Mouse (Mus musculus): ENCODE results near the gene Zfp276. TPM values are rescaled to one million over a fixed set of nuclear protein-coding genes. Genes with fewer than 3 reads are reported as not detected.

Gene Zfp276
- polyA plus RNA-seq, 1 experiment, result 21.3 TPM

DNA sequence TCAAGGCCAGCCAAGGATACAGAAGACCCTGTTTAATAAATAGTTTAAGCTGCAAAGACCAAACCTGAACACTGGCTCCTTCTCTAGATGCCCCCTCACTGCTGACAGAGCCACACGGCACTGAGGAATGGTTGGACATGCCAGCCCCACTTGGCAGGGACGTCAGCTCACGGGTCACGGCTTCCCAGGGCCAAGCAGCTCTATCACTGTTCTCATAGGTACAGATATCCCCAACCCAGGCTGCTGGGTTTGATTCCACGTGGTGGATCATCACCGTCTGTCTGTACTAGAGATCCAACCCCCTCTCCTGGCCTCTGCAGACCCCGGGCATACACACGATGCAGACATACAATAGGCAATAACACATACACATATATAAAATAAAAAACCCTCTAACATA lies 36.7 kb downstream of the Zfp276 start:
- no peak for DNase-seq (ENCODE audit: low spot score)

DNA sequence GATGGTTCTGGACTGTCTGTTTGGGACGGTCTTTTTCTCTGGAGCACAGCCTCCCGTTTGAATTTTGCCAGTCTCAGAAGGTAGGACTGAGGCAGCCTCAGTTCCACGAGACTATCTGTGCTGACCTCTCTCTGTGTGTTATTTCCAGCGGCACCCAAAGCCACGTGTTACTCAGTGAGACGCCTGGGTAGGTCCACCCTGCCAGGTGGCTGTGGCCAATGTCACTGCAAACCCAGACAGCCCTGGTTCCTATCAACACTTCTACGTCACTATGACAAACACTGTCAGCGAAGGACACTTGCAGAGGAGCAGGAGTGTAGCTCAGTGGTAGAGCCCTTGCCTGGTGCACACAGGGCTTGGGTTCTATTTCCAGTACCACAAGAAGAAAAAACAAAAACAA lies 37.7 kb downstream of the Zfp276 start:
- DNase-seq (ENCODE audit: low spot score), result no peak

DNA sequence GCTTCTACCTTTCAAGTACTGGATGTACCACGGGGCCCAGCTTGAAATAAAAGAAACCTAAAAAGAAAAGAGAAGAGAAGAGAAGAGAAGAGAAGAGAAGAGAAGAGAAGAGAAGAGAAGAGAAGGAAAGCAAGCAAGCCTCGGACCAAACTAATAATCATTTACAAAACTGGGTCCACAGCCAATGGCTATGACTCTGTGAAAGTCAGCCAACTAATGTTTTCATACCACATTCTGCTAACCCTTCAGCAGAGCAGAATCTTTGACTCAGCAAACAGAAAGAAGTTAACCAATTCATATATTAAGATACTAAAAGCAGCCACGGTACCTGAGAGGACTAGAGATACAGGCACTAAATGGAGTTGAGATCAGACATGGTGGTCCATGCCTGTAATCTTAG lies 38.3 kb downstream of the Zfp276 start:
- no peak for DNase-seq (ENCODE audit: low spot score)

DNA sequence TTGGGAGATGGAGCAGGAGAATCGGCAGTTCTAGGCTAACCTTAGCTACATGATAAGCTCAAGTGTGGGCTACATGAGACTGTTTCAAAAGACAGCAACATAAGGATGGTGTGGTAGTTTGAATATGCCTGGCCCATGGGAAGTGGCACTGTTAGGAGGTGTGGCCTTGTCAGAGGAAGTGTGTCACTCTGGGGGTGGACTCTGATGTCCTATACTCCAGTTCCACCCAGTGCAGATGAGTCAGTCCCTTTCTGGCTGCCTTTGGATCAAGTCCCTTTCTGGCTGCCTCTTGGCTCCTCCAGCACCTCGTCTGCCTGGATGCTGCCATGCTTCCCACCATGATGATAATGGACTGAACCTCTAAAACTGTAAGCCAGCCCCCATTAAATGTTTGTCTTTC lies 38.8 kb downstream of the Zfp276 start:
- DNase-seq (ENCODE audit: low spot score), result no peak

DNA sequence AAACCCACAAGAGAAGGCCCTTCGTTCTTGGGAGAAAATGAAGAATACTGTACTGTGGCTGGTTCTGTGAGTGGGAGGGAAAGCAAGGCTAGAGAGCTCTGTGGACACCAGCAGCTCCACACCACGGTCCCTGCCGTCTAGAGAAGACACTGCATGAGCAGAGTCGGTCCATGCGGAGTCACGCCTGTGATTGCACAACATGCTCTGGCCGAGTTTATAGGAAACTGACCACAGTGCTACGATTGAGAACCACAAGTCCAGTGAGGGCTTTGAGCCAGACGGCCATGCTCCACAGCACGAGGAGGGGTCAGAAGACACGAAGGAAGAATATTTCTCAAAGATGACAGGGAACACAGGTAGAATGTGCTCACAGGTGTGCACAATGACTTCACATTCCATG lies 44.3 kb downstream of the Zfp276 start:
- DNase-seq (ENCODE audit: low spot score), result no peak

DNA sequence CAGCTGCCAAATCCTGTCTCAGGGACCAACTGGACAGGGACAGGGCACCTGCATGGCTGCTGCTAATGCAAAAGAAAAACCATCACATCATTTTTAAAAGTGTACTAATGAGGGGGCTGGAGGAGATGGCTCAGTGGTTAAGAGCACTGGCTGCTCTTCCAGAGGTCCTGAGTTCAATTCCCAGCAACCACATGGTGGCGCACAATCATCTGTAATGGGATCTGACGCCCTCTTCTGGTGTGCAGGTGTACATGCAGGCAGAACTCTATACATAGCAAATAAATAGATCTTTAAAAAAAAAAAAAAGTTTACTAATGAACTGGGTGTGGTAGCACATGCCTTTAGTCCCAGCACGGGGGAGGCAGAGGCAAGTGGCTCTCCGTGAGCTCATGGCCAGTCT lies 54.7 kb downstream of the Zfp276 start:
- DNase-seq (ENCODE audit: low spot score), result no peak

DNA sequence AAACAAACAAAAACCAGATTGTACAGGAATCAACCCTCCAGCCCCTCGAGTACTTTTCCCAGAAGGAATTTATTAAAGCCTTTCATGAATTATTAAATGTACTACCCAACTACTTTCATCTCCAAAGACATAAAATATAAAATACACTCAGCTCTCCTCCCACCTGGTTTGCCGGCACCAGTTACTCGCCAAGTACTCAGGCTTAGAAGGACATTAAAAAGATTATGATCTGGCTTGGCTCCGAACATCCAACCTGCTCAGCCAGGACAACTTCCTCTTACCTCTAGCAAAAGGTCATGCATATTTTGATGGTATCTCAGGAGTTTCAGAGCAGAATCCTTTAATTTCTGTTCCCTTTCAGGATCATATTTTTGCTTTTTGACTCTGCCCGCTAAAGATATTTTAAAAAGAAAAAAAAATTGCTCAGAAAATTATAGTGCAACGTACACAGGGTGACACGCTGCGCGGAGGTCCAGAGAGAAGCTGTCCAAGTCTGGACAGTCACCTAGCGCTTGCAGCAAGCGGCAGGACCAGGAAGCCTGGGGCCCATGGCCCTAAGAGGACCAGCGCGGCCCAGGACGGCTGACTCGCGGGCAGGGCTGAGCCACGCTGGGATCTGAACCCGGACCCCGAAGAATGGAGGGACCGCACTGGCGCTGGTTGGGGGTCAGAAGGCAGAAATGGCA lies 63.9 kb downstream of the Zfp276 start:
- DNase-seq (ENCODE audit: low spot score), result no peak

DNA sequence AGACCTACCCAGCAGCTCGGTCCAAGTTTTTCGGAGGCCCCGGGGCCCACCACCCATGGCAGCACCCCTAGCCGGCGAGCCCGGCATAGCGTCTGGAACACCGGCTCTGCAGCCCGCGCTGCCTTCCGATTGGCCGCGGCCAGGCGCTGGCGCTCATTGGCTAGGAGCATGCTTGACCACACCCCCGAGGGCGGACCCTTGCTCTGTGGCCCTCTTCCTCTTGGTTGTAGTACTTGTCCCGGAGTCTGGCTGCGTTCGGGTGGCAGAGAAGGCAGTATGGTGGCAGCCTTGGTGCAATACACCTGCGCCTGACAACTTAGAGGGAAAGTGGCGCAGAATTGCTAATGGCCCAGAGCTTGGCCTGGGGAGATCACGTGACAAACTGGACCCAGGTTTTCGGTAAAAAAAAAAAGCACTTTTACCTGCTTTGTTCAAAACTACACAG lies 64.5 kb downstream of the Zfp276 start, which contains the start of gene Fanca:
Gene Fanca (minus strand): TSS at position 110 of the 445 bp plus-strand sequence.
- peak; percentile 78 for DNase-seq (ENCODE audit: low spot score)

Other genes with a start within 250 kb of the Zfp276 start
- 37.9 and 57.1 TPM in 2 replicates for gene Ankrd11, start 211.9 kb upstream of the Zfp276 start, polyA plus RNA-seq (2012; rRNA removed)
- 56.0 and 63.5 TPM in 2 replicates for gene Spg7, start 191.3 kb upstream of the Zfp276 start, polyA plus RNA-seq (2012; rRNA removed)
- 2,261 and 2,538 TPM in 2 replicates for gene Rpl13, start 151.8 kb upstream of the Zfp276 start, polyA plus RNA-seq (2012; rRNA removed)
- gene Cpne7, start 136.8 kb upstream of the Zfp276 start, polyA plus RNA-seq (2012; rRNA removed), result 4.7 and 4.9 TPM in 2 replicates
- 8.9 and 10.6 TPM in 2 replicates for gene Sult5a1, start 95.9 kb upstream of the Zfp276 start, polyA plus RNA-seq (2012; rRNA removed)
- gene Dpep1, start 68.0 kb upstream of the Zfp276 start, polyA plus RNA-seq (2012; rRNA removed), result 56.5 and 73.2 TPM in 2 replicates
- gene Chmp1a, start 41.4 kb upstream of the Zfp276 start, polyA plus RNA-seq (2012; rRNA removed), result 109 and 119 TPM in 2 replicates
- gene Spata33, start 41.4 kb upstream of the Zfp276 start, polyA plus RNA-seq (2012; rRNA removed), result 2.8 and 4.2 TPM in 2 replicates
- gene Cdk10, start 29.4 kb upstream of the Zfp276 start, polyA plus RNA-seq (2012; rRNA removed), result 70.3 and 77.0 TPM in 2 replicates
- 4.3 and 4.8 TPM in 2 replicates for gene Spata2l, start 18.0 kb upstream of the Zfp276 start, polyA plus RNA-seq (2012; rRNA removed)
- gene Vps9d1, start 153 bp downstream of the Zfp276 start, polyA plus RNA-seq (2012; rRNA removed), result 30.2 and 36.2 TPM in 2 replicates
- 8.9 and 15.8 TPM in 2 replicates for gene Fanca, start 64.4 kb downstream of the Zfp276 start, polyA plus RNA-seq (2012; rRNA removed)
- gene Spire2, start 78.5 kb downstream of the Zfp276 start, polyA plus RNA-seq (2012; rRNA removed), result 4.8 and 5.3 TPM in 2 replicates
- gene Tcf25, start 119.6 kb downstream of the Zfp276 start, polyA plus RNA-seq (2012; rRNA removed), result 193 TPM in 2 replicates
- not detected in 2 replicates for gene Mc1r, start 152.9 kb downstream of the Zfp276 start, polyA plus RNA-seq (2012; rRNA removed)
- 3.6 and 3.7 TPM in 2 replicates for gene Tubb3, start 157.2 kb downstream of the Zfp276 start, polyA plus RNA-seq (2012; rRNA removed)
- 28.7 and 32.1 TPM in 2 replicates for gene Def8, start 169.3 kb downstream of the Zfp276 start, polyA plus RNA-seq (2012; rRNA removed)
- gene Afg3l1, start 223.7 kb downstream of the Zfp276 start, polyA plus RNA-seq (2012; rRNA removed), result 22.3 and 23.5 TPM in 2 replicates

Measured in urinary bladder, adult 2 months (tissue).